Mouse (Mus musculus) MEL-GATA-1-ER (cell line): Measurements from ENCODE around the gene Lcn5.
A peak's percentile ranks its signal among the peaks of the same experiment; 100 is the strongest.

Experiments
- DNase-seq: peaks from one replicate; pipeline ENCODE4 v3.0.0-alpha.2; 2012; ENCODE audit warnings: low read depth; ENCODE audit errors: extremely low read depth

Lcn5 gene

GRCm38 (mm10) chr2:25657652-25658051, at the start of gene Lcn5:
TSS of gene Lcn5 (plus strand) at chr2:25657952.
- no peak for DNase-seq

GRCm38 (mm10) chr2:25608671-25609070, 49.1 kb upstream of the Lcn5 start:
- DNase-seq, result no peak

- DNase-seq, result no peak
Measured at GRCm38 (mm10) chr2:25616398-25616797, 41.4 kb upstream of the Lcn5 start.

GRCm38 (mm10) chr2:25617578-25617977, 40.2 kb upstream of the Lcn5 start, which contains the start of gene Ccdc183:
TSS of gene Ccdc183 (minus strand) at chr2:25617678.
- DNase-seq, result no peak

GRCm38 (mm10) chr2:25620386-25620785, 37.4 kb upstream of the Lcn5 start:
- peak; percentile 36 for DNase-seq

- no peak for DNase-seq
Measured at GRCm38 (mm10) chr2:25620852-25621228, 36.9 kb upstream of the Lcn5 start.

GRCm38 (mm10) chr2:25621229-25622200, 36.2 kb upstream of the Lcn5 start, which contains the start of gene Tmem141:
TSS of gene Tmem141 (minus strand) at chr2:25622005.
- peak; percentile 65 for DNase-seq

GRCm38 (mm10) chr2:25625986-25626385, 31.8 kb upstream of the Lcn5 start:
- DNase-seq, result no peak

GRCm38 (mm10) chr2:25627811-25628210, 29.9 kb upstream of the Lcn5 start, which contains the start of gene Fcna:
TSS of gene Fcna (minus strand) at chr2:25628030.
- DNase-seq, result no peak

- DNase-seq, result no peak
Measured at GRCm38 (mm10) chr2:25628738-25629137, 29.0 kb upstream of the Lcn5 start.

- DNase-seq, result no peak
Measured at GRCm38 (mm10) chr2:25633616-25634015, 24.1 kb upstream of the Lcn5 start.

GRCm38 (mm10) chr2:25634046-25634445, 23.7 kb upstream of the Lcn5 start:
- DNase-seq, result no peak

- no peak for DNase-seq
Measured at GRCm38 (mm10) chr2:25639890-25640289, 17.9 kb upstream of the Lcn5 start.

GRCm38 (mm10) chr2:25652902-25653301, 4.8 kb upstream of the Lcn5 start, which contains the start of gene Lcn8:
TSS of gene Lcn8 (plus strand) at chr2:25653120.
- DNase-seq, result no peak

GRCm38 (mm10) chr2:25654502-25654901, 3.2 kb upstream of the Lcn5 start:
- no peak for DNase-seq

GRCm38 (mm10) chr2:25656691-25657090, 1.1 kb upstream of the Lcn5 start:
- no peak for DNase-seq

GRCm38 (mm10) chr2:25657246-25657645, 506 bp upstream of the Lcn5 start:
- DNase-seq, result no peak

- no peak for DNase-seq
Measured at GRCm38 (mm10) chr2:25660279-25660678, 2.5 kb downstream of the Lcn5 start.

- DNase-seq, result no peak
Measured at GRCm38 (mm10) chr2:25661245-25661970, 3.7 kb downstream of the Lcn5 start.

GRCm38 (mm10) chr2:25663511-25663910, 5.8 kb downstream of the Lcn5 start:
- peak; percentile 28 for DNase-seq

- no peak for DNase-seq
Measured at GRCm38 (mm10) chr2:25664125-25664524, 6.4 kb downstream of the Lcn5 start.

GRCm38 (mm10) chr2:25666516-25666915, 8.8 kb downstream of the Lcn5 start:
- no peak for DNase-seq
